Mouse (Mus musculus) hindbrain, embryonic 10.5 days (tissue): ENCODE measurements around the gene Rbm5. TPM values are rescaled to one million over a fixed set of nuclear protein-coding genes. Genes with fewer than 3 reads are reported as not detected.
A peak's percentile ranks its signal among the peaks of the same experiment; 100 is the strongest.

Source experiments
- DNase-seq: peaks from one replicate; pipeline ENCODE4 v3.0.0-alpha.2; 2017; ENCODE audit warnings: low spot score
- H3K27ac ChIP-seq: fragments of 300-500 bp; sonication (generic); 2 replicates; pipeline ENCODE4 v1.5.1; 2016; ENCODE audit warnings: mild to moderate bottlenecking, moderate library complexity
- H3K27me3 ChIP-seq: fragments of 300-500 bp; sonication (generic); 2 replicates; pipeline ENCODE4 v1.6.1; 2016; ENCODE audit warnings: mild to moderate bottlenecking; ENCODE audit not compliant: poor library complexity, insufficient read depth, severe bottlenecking
- H3K36me3 ChIP-seq: fragments of 300-500 bp; sonication (generic); 2 replicates; pipeline ENCODE4 v1.6.1; 2016; ENCODE audit warnings: mild to moderate bottlenecking, moderate library complexity
- H3K4me1 ChIP-seq: fragments of 300-500 bp; sonication (generic); replicated peaks from 2 replicates; pipeline ENCODE4 v1.6.1; 2016; ENCODE audit warnings: mild to moderate bottlenecking
- H3K4me3 ChIP-seq: fragments of 300-500 bp; sonication (generic); 2 replicates; pipeline ENCODE4 v1.5.1; 2016; ENCODE audit warnings: mild to moderate bottlenecking, moderate library complexity
- H3K9me3 ChIP-seq: fragments of 300-500 bp; sonication (generic); 2 replicates; pipeline ENCODE4 v1.6.1; 2016; ENCODE audit warnings: mild to moderate bottlenecking, moderate library complexity
- WGBS: fragments of 180-500 bp; shearing (Covaris S2); methylation state at CpG from one replicate; pipeline ENCODE4 v1.1.7; 2016; 5-methylcytosine and 5-hydroxymethylcytosine counted together
- polyA plus RNA-seq: library from polyadenylated mRNA; unstranded; fragments of >200 nt; fragmentation: Nextera tagmentation; extraction: Ambion mirVana; gene quantifications from 2 replicates; pipeline ENCODE4 v1.2.1, GENCODE M21; 2016

Rbm5 gene
- polyA plus RNA-seq, 1 experiment from 2014 or later: 196 TPM

GRCm38 (mm10) chr9:107748063-107748462, 22.7 kb downstream of the Rbm5 start:
- no peak overlapping the region for H3K27ac ChIP-seq
- 97% methylated on average over 3 of the region's 3 CpGs for WGBS
- no peak overlapping the region for H3K4me3 ChIP-seq
- DNase-seq: no peak
- peaks cover 7% of the 10 kb centered on the region; the same call in 1 of the 2 replicates for H3K9me3 ChIP-seq
- no peaks in the 10 kb centered on the region for H3K27me3 ChIP-seq
- peaks cover 100% of the 10 kb centered on the region for H3K36me3 ChIP-seq
- H3K4me1 ChIP-seq: no peaks in the 10 kb centered on the region

GRCm38 (mm10) chr9:107747310-107747709, 23.5 kb downstream of the Rbm5 start:
- Histone ChIP-seq H3K4me3 (no peak overlapping the region), H3K4me1 (no peaks in the 10 kb centered on the region), H3K27ac (no peak overlapping the region), H3K27me3 (no peaks in the 10 kb centered on the region), H3K36me3 (peaks cover 100% of the 10 kb centered on the region), H3K9me3 (peaks cover 7% of the 10 kb centered on the region; the same call in 1 of the 2 replicates)
- DNase-seq: no peak
- WGBS: 97% methylated on average over 1 of the region's 1 CpGs

GRCm38 (mm10) chr9:107746679-107747078, 24.1 kb downstream of the Rbm5 start:
- H3K4me1 ChIP-seq: no peaks in the 10 kb centered on the region
- H3K27ac ChIP-seq: no peak overlapping the region
- H3K36me3 ChIP-seq: peaks cover 100% of the 10 kb centered on the region
- no peak for DNase-seq
- no peaks in the 10 kb centered on the region for H3K27me3 ChIP-seq
- H3K4me3 ChIP-seq: no peak overlapping the region
- WGBS: 94% methylated on average over 3 of the region's 3 CpGs
- peaks cover 7% of the 10 kb centered on the region; the same call in 1 of the 2 replicates for H3K9me3 ChIP-seq

GRCm38 (mm10) chr9:107744061-107744460, 26.7 kb downstream of the Rbm5 start:
- 94% methylated on average over 6 of the region's 6 CpGs for WGBS
- no peak overlapping the region for H3K4me3 ChIP-seq

GRCm38 (mm10) chr9:107738841-107739202, 32.0 kb downstream of the Rbm5 start:
- no peaks in the 10 kb centered on the region for H3K9me3 ChIP-seq
- no peak overlapping the region for H3K27ac ChIP-seq
- 50% methylated on average over 4 of the region's 4 CpGs for WGBS
- H3K27me3 ChIP-seq: peaks cover 29% of the 10 kb centered on the region
- H3K36me3 ChIP-seq: peaks cover 59% of the 10 kb centered on the region
- H3K4me1 ChIP-seq: peaks cover 44% of the 10 kb centered on the region
- H3K4me3 ChIP-seq: no peak overlapping the region
- peak; percentile 55 for DNase-seq

More at GRCm38 (mm10) chr9:107744061-107744460, 26.7 kb downstream of the Rbm5 start:
- peaks cover 100% of the 10 kb centered on the region for H3K36me3 ChIP-seq
- no peaks in the 10 kb centered on the region for H3K27me3 ChIP-seq
- H3K27ac ChIP-seq: no peak overlapping the region
- DNase-seq: no peak
- no peaks in the 10 kb centered on the region for H3K4me1 ChIP-seq
- peaks cover 7% of the 10 kb centered on the region; the same call in 1 of the 2 replicates for H3K9me3 ChIP-seq

GRCm38 (mm10) chr9:107738020-107738840, 32.6 kb downstream of the Rbm5 start:
- Histone ChIP-seq H3K27ac (no peak overlapping the region), H3K27me3 (peaks cover 29% of the 10 kb centered on the region), H3K4me1 (peaks cover 44% of the 10 kb centered on the region), H3K36me3 (peaks cover 53% of the 10 kb centered on the region), H3K9me3 (no peaks in the 10 kb centered on the region), H3K4me3 (no peak overlapping the region)
- 22% methylated on average over 7 of the region's 7 CpGs for WGBS
- peak; percentile 92 for DNase-seq

GRCm38 (mm10) chr9:107736185-107736485, 34.7 kb downstream of the Rbm5 start:
- peak overlapping the region; percentile 37 for H3K4me3 ChIP-seq
- H3K9me3 ChIP-seq: no peaks in the 10 kb centered on the region
- 2% methylated on average over 7 of the region's 7 CpGs for WGBS
- peaks cover 32% of the 10 kb centered on the region for H3K36me3 ChIP-seq
- peak overlapping the region; percentile 83 for H3K27ac ChIP-seq
- no peak for DNase-seq
- H3K27me3 ChIP-seq: peaks cover 29% of the 10 kb centered on the region
- H3K4me1 ChIP-seq: peaks cover 51% of the 10 kb centered on the region

GRCm38 (mm10) chr9:107735356-107736184, 35.2 kb downstream of the Rbm5 start:
- DNase-seq: no peak
- H3K36me3 ChIP-seq: peaks cover 27% of the 10 kb centered on the region
- peaks cover 57% of the 10 kb centered on the region for H3K4me1 ChIP-seq
- H3K27me3 ChIP-seq: peaks cover 29% of the 10 kb centered on the region
- 2% methylated on average over 17 of the region's 17 CpGs for WGBS
- H3K4me3 ChIP-seq: peak overlapping the region; percentile 37
- H3K9me3 ChIP-seq: no peaks in the 10 kb centered on the region
- H3K27ac ChIP-seq: peak overlapping the region; percentile 83

- peaks cover 17% of the 10 kb centered on the region for H3K36me3 ChIP-seq
- peak overlapping the region; percentile 83 for H3K27ac ChIP-seq
- peaks cover 67% of the 10 kb centered on the region for H3K4me1 ChIP-seq
- H3K9me3 ChIP-seq: no peaks in the 10 kb centered on the region
- peak; percentile 41 for DNase-seq
- peaks cover 29% of the 10 kb centered on the region for H3K27me3 ChIP-seq
- H3K4me3 ChIP-seq: peak overlapping the region; percentile 37; the same call in 1 of the 2 replicates
- 27% methylated on average over 7 of the region's 7 CpGs for WGBS
These were observed 36.2 kb downstream of the Rbm5 start for GRCm38 (mm10) chr9:107734567-107734971.

- H3K4me1 ChIP-seq: peaks cover 75% of the 10 kb centered on the region
These were observed 41.1 kb downstream of the Rbm5 start for GRCm38 (mm10) chr9:107729709-107730108.

GRCm38 (mm10) chr9:107728919-107729670, 41.7 kb downstream of the Rbm5 start:
- H3K4me1 ChIP-seq: peaks cover 75% of the 10 kb centered on the region
- H3K27ac ChIP-seq: peak overlapping the region; percentile 78
- WGBS: 73% methylated on average over 6 of the region's 6 CpGs
- no peak overlapping the region for H3K4me3 ChIP-seq
- peaks cover 14% of the 10 kb centered on the region; the same call in 1 of the 2 replicates for H3K27me3 ChIP-seq
- no peaks in the 10 kb centered on the region for H3K36me3 ChIP-seq
- DNase-seq: no peak
- no peaks in the 10 kb centered on the region for H3K9me3 ChIP-seq

More at GRCm38 (mm10) chr9:107729709-107730108, 41.1 kb downstream of the Rbm5 start:
- no peak for DNase-seq
- Histone ChIP-seq H3K27ac (peak overlapping the region; percentile 80), H3K27me3 (peaks cover 17% of the 10 kb centered on the region; the same call in 1 of the 2 replicates), H3K36me3 (no peaks in the 10 kb centered on the region), H3K4me3 (no peak overlapping the region), H3K9me3 (no peaks in the 10 kb centered on the region)
- 18% methylated on average over 3 of the region's 3 CpGs for WGBS

GRCm38 (mm10) chr9:107727041-107727440, 43.8 kb downstream of the Rbm5 start:
- no peak for DNase-seq
- 45% methylated on average over 3 of the region's 3 CpGs for WGBS
- Histone ChIP-seq H3K4me3 (no peak overlapping the region), H3K27ac (peak overlapping the region; percentile 78), H3K36me3 (no peaks in the 10 kb centered on the region), H3K4me1 (peaks cover 94% of the 10 kb centered on the region), H3K27me3 (peaks cover 27% of the 10 kb centered on the region), H3K9me3 (no peaks in the 10 kb centered on the region)
